Mouse (Mus musculus) midbrain, embryonic 11.5 days (tissue): ENCODE data around the gene Tpm4. TPM values are rescaled to one million over a fixed set of nuclear protein-coding genes. Genes with fewer than 3 reads are reported as not detected.
"Not testable (repeated sequence)": the region's sequence is repeated elsewhere in the genome, so short reads cannot be mapped to it uniquely, and the experiment has no call there.

Experiments
- ATAC-seq: fragments of 200-750 bp; cut with Nextera tagmentation; 2 replicates; pipeline ENCODE4 v1.8.0; 2017; ENCODE audit warnings: moderate TSS enrichment, moderate library complexity; ENCODE audit not compliant: low FRiP score
- DNase-seq: peaks from one replicate; pipeline ENCODE4 v3.0.0; 2015; ENCODE audit warnings: low spot score; ENCODE audit errors: missing footprints
- H3K27ac ChIP-seq: fragments of 300-500 bp; sonication (generic); 2 replicates; pipeline ENCODE4 v1.5.1; 2014; ENCODE audit warnings: low read depth, low read length
- H3K27me3 ChIP-seq: fragments of 300-500 bp; sonication (generic); 2 replicates; pipeline ENCODE4 v1.6.1; 2014; ENCODE audit warnings: mild to moderate bottlenecking, low read length, moderate library complexity, mixed read lengths; ENCODE audit not compliant: control insufficient read depth, insufficient read depth
- H3K36me3 ChIP-seq: fragments of 300-500 bp; sonication (generic); 2 replicates; pipeline ENCODE4 v1.6.1; 2014; ENCODE audit warnings: mild to moderate bottlenecking, low read length, moderate library complexity, mixed read lengths; ENCODE audit not compliant: control insufficient read depth, insufficient read depth
- H3K4me1 ChIP-seq: fragments of 300-500 bp; sonication (generic); 2 replicates; pipeline ENCODE4 v1.6.1; 2014; ENCODE audit warnings: low read length; ENCODE audit not compliant: control insufficient read depth, insufficient read depth
- H3K4me2 ChIP-seq: fragments of 300-500 bp; sonication (generic); 2 replicates; pipeline ENCODE4 v1.6.1; 2014; ENCODE audit warnings: mild to moderate bottlenecking, moderate library complexity
- H3K4me3 ChIP-seq: fragments of 300-500 bp; sonication (generic); 2 replicates; pipeline ENCODE4 v1.5.1; 2014; ENCODE audit warnings: low read depth, low read length
- H3K9ac ChIP-seq: fragments of 300-500 bp; sonication (generic); 2 replicates; pipeline ENCODE4 v1.6.1; 2014; ENCODE audit warnings: low read length
- H3K9me3 ChIP-seq: fragments of 300-500 bp; sonication (generic); 2 replicates; pipeline ENCODE4 v1.6.1; 2016; ENCODE audit warnings: low read length; ENCODE audit not compliant: control insufficient read depth
- WGBS: fragments of 180-500 bp; shearing (Covaris S2); extraction: QIAGEN DNeasy Blood & Tissue Kit; methylation state at CpG from one replicate; pipeline ENCODE4 v1.1.7; 2014; 5-methylcytosine and 5-hydroxymethylcytosine counted together
- polyA plus RNA-seq: library from polyadenylated mRNA; unstranded; fragments of >200 nt; fragmentation: Nextera tagmentation; extraction: Ambion mirVana; gene quantifications from 2 replicates; pipeline ENCODE4 v1.2.1, GENCODE M21; 2014

Gene Tpm4
- polyA plus RNA-seq, 1 experiment from 2014 or later, result 548 TPM

- WGBS, result 49% methylated on average over 4 of the region's 4 CpGs
- H3K27ac ChIP-seq, result no peak overlapping the region
- ATAC-seq, result no peak
- no peak overlapping the region for H3K4me2 ChIP-seq
- no peaks in the 10 kb centered on the region for H3K4me1 ChIP-seq
- no peaks in the 10 kb centered on the region for H3K9me3 ChIP-seq
- no peak overlapping the region for H3K9ac ChIP-seq
- no peak for DNase-seq
- H3K4me3 ChIP-seq, result no peak overlapping the region
- no peaks in the 10 kb centered on the region for H3K36me3 ChIP-seq
- no peaks in the 10 kb centered on the region for H3K27me3 ChIP-seq
These were observed 16.2 kb upstream of the Tpm4 start for GRCm38 (mm10) chr8:72118616-72119015.

GRCm38 (mm10) chr8:72121486-72121885 is 13.3 kb upstream of the Tpm4 start:
- H3K36me3 ChIP-seq, H3K4me1 ChIP-seq, H3K9ac ChIP-seq, H3K4me3 ChIP-seq, DNase-seq, H3K27me3 ChIP-seq, H3K4me2 ChIP-seq, H3K9me3 ChIP-seq, H3K27ac ChIP-seq, ATAC-seq: not testable (repeated sequence)
- 49% methylated on average over 3 of the region's 3 CpGs for WGBS

- Histone ChIP-seq H3K9me3 (no peaks in the 10 kb centered on the region), H3K4me1 (no peaks in the 10 kb centered on the region), H3K9ac (no peak overlapping the region), H3K36me3 (no peaks in the 10 kb centered on the region), H3K4me3 (no peak overlapping the region), H3K4me2 (no peak overlapping the region), H3K27me3 (no peaks in the 10 kb centered on the region), H3K27ac (no peak overlapping the region)
- no peak for ATAC-seq
- WGBS, result 46% methylated on average over 1 of the region's 1 CpGs
- no peak for DNase-seq
These were observed 12.8 kb upstream of the Tpm4 start for GRCm38 (mm10) chr8:72121997-72122396.

- no peak overlapping the region for H3K27ac ChIP-seq
- no peaks in the 10 kb centered on the region for H3K4me1 ChIP-seq
- ATAC-seq (no peak), DNase-seq (no peak)
- H3K4me2 ChIP-seq, result no peak overlapping the region
- H3K9me3 ChIP-seq, result no peaks in the 10 kb centered on the region
- no peaks in the 10 kb centered on the region for H3K27me3 ChIP-seq
- H3K36me3 ChIP-seq, result no peaks in the 10 kb centered on the region
- H3K4me3 ChIP-seq, result no peak overlapping the region
- WGBS, result 81% methylated on average over 1 of the region's 1 CpGs
- no peak overlapping the region for H3K9ac ChIP-seq
These were observed 6.9 kb upstream of the Tpm4 start for GRCm38 (mm10) chr8:72127834-72128233.

GRCm38 (mm10) chr8:72131251-72131650 is 3.5 kb upstream of the Tpm4 start:
- ATAC-seq (no peak), DNase-seq (no peak)

GRCm38 (mm10) chr8:72131901-72132300 is 2.9 kb upstream of the Tpm4 start:
- ATAC-seq (no peak), DNase-seq (no peak)
- no peaks in the 10 kb centered on the region for H3K9me3 ChIP-seq
- no peak overlapping the region for H3K27ac ChIP-seq
- H3K9ac ChIP-seq, result no peak overlapping the region
- 90% methylated on average over 2 of the region's 2 CpGs for WGBS
- no peaks in the 10 kb centered on the region for H3K27me3 ChIP-seq
- peaks cover under 1% of the 10 kb centered on the region; the same call in 1 of the 2 replicates for H3K4me1 ChIP-seq
- H3K4me2 ChIP-seq, result no peak overlapping the region
- no peaks in the 10 kb centered on the region for H3K36me3 ChIP-seq
- H3K4me3 ChIP-seq, result no peak overlapping the region

More at GRCm38 (mm10) chr8:72131251-72131650, 3.5 kb upstream of the Tpm4 start:
- H3K4me1 ChIP-seq, result no peaks in the 10 kb centered on the region
- H3K27me3 ChIP-seq, result no peaks in the 10 kb centered on the region
- H3K9me3 ChIP-seq, result no peaks in the 10 kb centered on the region
- H3K27ac ChIP-seq, result no peak overlapping the region
- no peak overlapping the region for H3K9ac ChIP-seq
- H3K36me3 ChIP-seq, result no peaks in the 10 kb centered on the region
- H3K4me3 ChIP-seq, result no peak overlapping the region
- WGBS, result 71% methylated on average over 2 of the region's 2 CpGs
- no peak overlapping the region for H3K4me2 ChIP-seq

- H3K4me2 ChIP-seq, result no peak overlapping the region
- peaks cover 6% of the 10 kb centered on the region for H3K4me1 ChIP-seq
- H3K27me3 ChIP-seq, result no peaks in the 10 kb centered on the region
- no peak overlapping the region for H3K27ac ChIP-seq
- WGBS, result 93% methylated on average over 1 of the region's 1 CpGs
- H3K9ac ChIP-seq, result no peak overlapping the region
- no peaks in the 10 kb centered on the region for H3K36me3 ChIP-seq
- H3K9me3 ChIP-seq, result no peaks in the 10 kb centered on the region
- H3K4me3 ChIP-seq, result no peak overlapping the region
- no peak for DNase-seq
- ATAC-seq, result no peak
These were observed 2.4 kb upstream of the Tpm4 start for GRCm38 (mm10) chr8:72132417-72132816.

- Histone ChIP-seq H3K36me3 (no peaks in the 10 kb centered on the region), H3K4me2 (no peak overlapping the region), H3K4me1 (peaks cover 8% of the 10 kb centered on the region), H3K27ac (no peak overlapping the region), H3K4me3 (no peak overlapping the region), H3K27me3 (no peaks in the 10 kb centered on the region), H3K9me3 (no peaks in the 10 kb centered on the region), H3K9ac (no peak overlapping the region)
- WGBS, result 80% methylated on average over 1 of the region's 1 CpGs
- ATAC-seq, result no peak
- DNase-seq, result no peak
These were observed 1.9 kb upstream of the Tpm4 start for GRCm38 (mm10) chr8:72132891-72133290.

- H3K27me3 ChIP-seq, result no peaks in the 10 kb centered on the region
- WGBS, result 61% methylated on average over 1 of the region's 1 CpGs
- no peak overlapping the region for H3K27ac ChIP-seq
- peaks cover 8% of the 10 kb centered on the region for H3K4me1 ChIP-seq
- H3K36me3 ChIP-seq, result no peaks in the 10 kb centered on the region
- DNase-seq, result no peak
- H3K4me3 ChIP-seq, result no peak overlapping the region
- no peak overlapping the region for H3K4me2 ChIP-seq
- ATAC-seq, result no peak
- no peaks in the 10 kb centered on the region for H3K9me3 ChIP-seq
- H3K9ac ChIP-seq, result no peak overlapping the region
These were observed 1.3 kb upstream of the Tpm4 start for GRCm38 (mm10) chr8:72133507-72133906.
